Mouse (Mus musculus) ovary, postnatal 10 days (tissue): ENCODE measurements at regions not wholly inside any gene's neighbourhood (a gene's known extent, or its start where the extent isn't known, plus 50 kb on each side); places are given as distances from the start of the nearest gene placed in this dataset.
"Not testable (repeated sequence)": the region's sequence is repeated elsewhere in the genome, so short reads cannot be mapped to it uniquely, and the experiment has no call there.

ENCODE experiments used
- DNase-seq: peaks from one replicate; pipeline ENCODE4 v3.0.0; 2022; ENCODE audit warnings: low spot score

- DNase-seq, result not testable (repeated sequence)
Observed at GRCm38 (mm10) chr14:52862491-52862890, 366.9 kb upstream of the Olfr1507 start.

- DNase-seq, result not testable (repeated sequence)
Observed at GRCm38 (mm10) chr14:52855339-52855738, 359.8 kb upstream of the Olfr1507 start.

GRCm38 (mm10) chr14:52853598-52853997 is 358.0 kb upstream of the Olfr1507 start:
- not testable (repeated sequence) for DNase-seq

GRCm38 (mm10) chr14:52847970-52848369 is 352.4 kb upstream of the Olfr1507 start:
- not testable (repeated sequence) for DNase-seq

- not testable (repeated sequence) for DNase-seq
Observed at GRCm38 (mm10) chr14:52824005-52824404, 328.5 kb upstream of the Olfr1507 start.

GRCm38 (mm10) chr14:52821617-52822016 is 326.1 kb upstream of the Olfr1507 start:
- DNase-seq, result not testable (repeated sequence)

GRCm38 (mm10) chr14:52811128-52811415 is 315.5 kb upstream of the Olfr1507 start:
- not testable (repeated sequence) for DNase-seq

GRCm38 (mm10) chr14:52810275-52811127 is 315.0 kb upstream of the Olfr1507 start:
- DNase-seq, result not testable (repeated sequence)

- not testable (repeated sequence) for DNase-seq
Observed at GRCm38 (mm10) chr14:52801705-52802104, 306.2 kb upstream of the Olfr1507 start.

- DNase-seq, result not testable (repeated sequence)
Observed at GRCm38 (mm10) chr14:52792600-52792999, 297.1 kb upstream of the Olfr1507 start.

GRCm38 (mm10) chr14:52791828-52792227 is 296.3 kb upstream of the Olfr1507 start:
- not testable (repeated sequence) for DNase-seq

- DNase-seq, result not testable (repeated sequence)
Observed at GRCm38 (mm10) chr14:52782832-52783231, 287.3 kb upstream of the Olfr1507 start.

- DNase-seq, result not testable (repeated sequence)
Observed at GRCm38 (mm10) chr14:52775816-52776215, 280.3 kb upstream of the Olfr1507 start.

- DNase-seq, result not testable (repeated sequence)
Observed at GRCm38 (mm10) chr14:52769450-52769849, 273.9 kb upstream of the Olfr1507 start.

GRCm38 (mm10) chr14:52752159-52752558 is 256.6 kb upstream of the Olfr1507 start:
- not testable (repeated sequence) for DNase-seq

- not testable (repeated sequence) for DNase-seq
Observed at GRCm38 (mm10) chr14:52726680-52727079, 231.1 kb upstream of the Olfr1507 start.

- DNase-seq, result not testable (repeated sequence)
Observed at GRCm38 (mm10) chr14:52724988-52725387, 229.4 kb upstream of the Olfr1507 start.

- DNase-seq, result no peak
Observed at GRCm38 (mm10) chr14:52720640-52721039, 225.1 kb upstream of the Olfr1507 start.

- DNase-seq, result not testable (repeated sequence)
Observed at GRCm38 (mm10) chr14:52700851-52701250, 205.3 kb upstream of the Olfr1507 start.

GRCm38 (mm10) chr14:52683636-52684035 is 188.1 kb upstream of the Olfr1507 start:
- not testable (repeated sequence) for DNase-seq

- DNase-seq, result no peak
Observed at GRCm38 (mm10) chr14:52654355-52654754, 158.8 kb upstream of the Olfr1507 start.

GRCm38 (mm10) chr14:52638179-52638578 is 142.6 kb upstream of the Olfr1507 start:
- DNase-seq, result no peak

GRCm38 (mm10) chr14:52622184-52622583 is 126.6 kb upstream of the Olfr1507 start:
- DNase-seq, result no peak

GRCm38 (mm10) chr14:52580319-52580718 is 84.8 kb upstream of the Olfr1507 start:
- no peak for DNase-seq
